Mouse (Mus musculus) forelimb bud, embryonic 11.5 days (tissue): ENCODE results near the gene Aldoc.
"Not testable (repeated sequence)": the region's sequence is repeated elsewhere in the genome, so short reads cannot be mapped to it uniquely, and the experiment has no call there.

Experiments
- DNase-seq: peaks from one replicate; pipeline ENCODE4 v3.0.0-alpha.2; 2012; ENCODE audit warnings: low read depth, low spot score

Gene Aldoc

GRCm38 (mm10) chr11:78322860-78323259, at the start of gene Aldoc:
TSS of gene Aldoc (plus strand) at chr11:78322968.
- peak; percentile 73 for DNase-seq

GRCm38 (mm10) chr11:78275596-78275995, 47.2 kb upstream of the Aldoc start:
- DNase-seq, result no peak

- not testable (repeated sequence) for DNase-seq
Measured at GRCm38 (mm10) chr11:78276169-78276568, 46.6 kb upstream of the Aldoc start.

GRCm38 (mm10) chr11:78278853-78279252, 43.9 kb upstream of the Aldoc start:
- no peak for DNase-seq

- DNase-seq, result no peak
Measured at GRCm38 (mm10) chr11:78279586-78279985, 43.2 kb upstream of the Aldoc start.

- DNase-seq, result no peak
Measured at GRCm38 (mm10) chr11:78289146-78289763, 33.5 kb upstream of the Aldoc start.

- no peak for DNase-seq
Measured at GRCm38 (mm10) chr11:78290654-78291053, 32.1 kb upstream of the Aldoc start, which contains the start of gene BC030499. TSS of gene BC030499 (plus strand) at chr11:78290841.

- no peak for DNase-seq
Measured at GRCm38 (mm10) chr11:78294585-78294984, 28.2 kb upstream of the Aldoc start.

- no peak for DNase-seq
Measured at GRCm38 (mm10) chr11:78300917-78301316, 21.9 kb upstream of the Aldoc start.

- peak; percentile 85 for DNase-seq
Measured at GRCm38 (mm10) chr11:78301357-78302084, 21.2 kb upstream of the Aldoc start, which contains the start of gene Spag5. TSS of gene Spag5 (plus strand) at chr11:78301529.

- no peak for DNase-seq
Measured at GRCm38 (mm10) chr11:78305272-78305671, 17.5 kb upstream of the Aldoc start.

- no peak for DNase-seq
Measured at GRCm38 (mm10) chr11:78310861-78311511, 11.8 kb upstream of the Aldoc start.

- no peak for DNase-seq
Measured at GRCm38 (mm10) chr11:78313662-78314061, 9.1 kb upstream of the Aldoc start.

GRCm38 (mm10) chr11:78318411-78318810, 4.4 kb upstream of the Aldoc start:
- no peak for DNase-seq

- DNase-seq, result no peak
Measured at GRCm38 (mm10) chr11:78322076-78322831, 514 bp upstream of the Aldoc start.

- no peak for DNase-seq
Measured at GRCm38 (mm10) chr11:78324000-78324785, 1.4 kb downstream of the Aldoc start.

GRCm38 (mm10) chr11:78324965-78325364, 2.2 kb downstream of the Aldoc start:
- no peak for DNase-seq

- no peak for DNase-seq
Measured at GRCm38 (mm10) chr11:78327215-78327614, 4.4 kb downstream of the Aldoc start.

GRCm38 (mm10) chr11:78327634-78328511, 5.1 kb downstream of the Aldoc start, which contains the start of gene Pigs:
TSS of gene Pigs (plus strand) at chr11:78328415.
- DNase-seq, result peak; percentile 96

- no peak for DNase-seq
Measured at GRCm38 (mm10) chr11:78328512-78329056, 5.8 kb downstream of the Aldoc start.
